Mouse (Mus musculus) kidney, embryonic 15.5 days (tissue): Measurements from ENCODE around the gene Txndc17. TPM values are rescaled to one million over a fixed set of nuclear protein-coding genes. Genes with fewer than 3 reads are reported as not detected.

ENCODE experiments used
- ATAC-seq: fragments of 200-750 bp; cut with Nextera tagmentation; replicated peaks from 2 replicates; pipeline ENCODE4 v1.8.0; 2017; ENCODE audit warnings: moderate TSS enrichment; ENCODE audit not compliant: low FRiP score
- H3K27ac ChIP-seq: fragments of 300-500 bp; sonication (generic); 2 replicates; pipeline ENCODE4 v1.5.1; 2015; ENCODE audit warnings: mild to moderate bottlenecking, inconsistent platforms
- H3K27me3 ChIP-seq: fragments of 300-500 bp; sonication (generic); 2 replicates; pipeline ENCODE4 v1.6.1; 2015; ENCODE audit warnings: inconsistent platforms
- H3K36me3 ChIP-seq: fragments of 300-500 bp; sonication (generic); 2 replicates; pipeline ENCODE4 v1.6.1; 2015; ENCODE audit warnings: inconsistent platforms
- H3K4me1 ChIP-seq: fragments of 300-500 bp; sonication (generic); 2 replicates; pipeline ENCODE4 v1.6.1; 2015; ENCODE audit warnings: inconsistent platforms
- H3K4me2 ChIP-seq: fragments of 300-500 bp; sonication (generic); 2 replicates; pipeline ENCODE4 v1.6.1; 2015; ENCODE audit warnings: moderate library complexity, mild to moderate bottlenecking, inconsistent platforms
- H3K4me3 ChIP-seq: fragments of 300-500 bp; sonication (generic); replicated peaks from 2 replicates; pipeline ENCODE4 v1.5.1; 2015; ENCODE audit warnings: mild to moderate bottlenecking, inconsistent platforms
- H3K9ac ChIP-seq: fragments of 300-500 bp; sonication (generic); 2 replicates; pipeline ENCODE4 v1.6.1; 2015; ENCODE audit warnings: mild to moderate bottlenecking, inconsistent platforms
- H3K9me3 ChIP-seq: fragments of 300-500 bp; sonication (generic); replicated peaks from 2 replicates; pipeline ENCODE4 v1.6.1; 2016; ENCODE audit warnings: inconsistent platforms
- WGBS: fragments of 180-500 bp; shearing (Covaris S2); methylation state at CpG from one replicate; pipeline ENCODE4 v1.1.7; 2015; ENCODE audit warnings: mixed read lengths; 5-methylcytosine and 5-hydroxymethylcytosine counted together
- polyA plus RNA-seq: library from polyadenylated mRNA; unstranded; fragments of >200 nt; fragmentation: Nextera tagmentation; extraction: Ambion mirVana; gene quantifications from 2 replicates; pipeline ENCODE4 v1.2.1, GENCODE M21; 2015

Gene Txndc17
- polyA plus RNA-seq, 1 experiment from 2014 or later, result 200 TPM

- no peaks in the 10 kb centered on the region for H3K27me3 ChIP-seq
- no peak overlapping the region for H3K27ac ChIP-seq
- ATAC-seq, result no peak
- H3K4me2 ChIP-seq, result no peak overlapping the region
- H3K4me1 ChIP-seq, result peaks cover 2% of the 10 kb centered on the region; the same call in 1 of the 2 replicates
- no peaks in the 10 kb centered on the region for H3K9me3 ChIP-seq
- H3K36me3 ChIP-seq, result no peaks in the 10 kb centered on the region
- 80% methylated on average over 10 of the region's 10 CpGs for WGBS
- no peak overlapping the region for H3K4me3 ChIP-seq
- H3K9ac ChIP-seq, result no peak overlapping the region
These were observed 18.9 kb downstream of the Txndc17 start for GRCm38 (mm10) chr11:72226020-72226791.

DNA sequence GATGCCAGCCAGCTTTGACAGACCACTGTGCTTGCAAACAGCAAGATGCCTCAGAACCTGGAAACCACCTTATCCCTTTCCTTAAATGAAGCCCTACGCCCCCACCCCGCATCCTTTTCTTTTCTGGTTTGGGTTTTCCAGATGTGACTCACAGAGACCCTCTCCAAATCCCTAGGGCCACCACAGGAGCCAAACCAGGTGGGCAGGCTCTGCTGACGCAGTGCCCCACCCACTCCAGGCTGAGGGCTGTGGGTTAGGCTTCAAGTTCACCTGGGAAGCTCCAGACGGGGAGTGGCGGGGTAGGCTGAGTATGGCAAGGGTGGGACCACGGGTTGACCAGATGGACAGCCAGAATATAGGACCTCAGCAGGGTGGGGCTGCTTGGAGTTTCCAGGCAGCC, 19.6 kb downstream of the Txndc17 start:
- no peak for ATAC-seq
- 83% methylated on average over 6 of the region's 6 CpGs for WGBS

GRCm38 (mm10) chr11:72228513-72228912, 21.2 kb downstream of the Txndc17 start:
- Histone ChIP-seq H3K4me2 (no peak overlapping the region), H3K4me1 (peaks cover 2% of the 10 kb centered on the region; the same call in 1 of the 2 replicates), H3K36me3 (no peaks in the 10 kb centered on the region), H3K9ac (no peak overlapping the region), H3K4me3 (no peak overlapping the region), H3K27me3 (no peaks in the 10 kb centered on the region), H3K9me3 (no peaks in the 10 kb centered on the region), H3K27ac (no peak overlapping the region)
- 93% methylated on average over 4 of the region's 4 CpGs for WGBS
- ATAC-seq, result no peak

More for the DNA sequence above, 19.6 kb downstream of the Txndc17 start:
- Histone ChIP-seq H3K4me2 (no peak overlapping the region), H3K36me3 (no peaks in the 10 kb centered on the region), H3K4me1 (peaks cover 2% of the 10 kb centered on the region; the same call in 1 of the 2 replicates), H3K27me3 (no peaks in the 10 kb centered on the region), H3K9me3 (no peaks in the 10 kb centered on the region), H3K4me3 (no peak overlapping the region), H3K9ac (no peak overlapping the region), H3K27ac (no peak overlapping the region)

- ATAC-seq, result no peak
- Histone ChIP-seq H3K36me3 (no peaks in the 10 kb centered on the region), H3K4me2 (no peak overlapping the region), H3K27ac (no peak overlapping the region), H3K4me3 (no peak overlapping the region), H3K4me1 (no peaks in the 10 kb centered on the region), H3K9ac (no peak overlapping the region), H3K27me3 (no peaks in the 10 kb centered on the region), H3K9me3 (no peaks in the 10 kb centered on the region)
- 82% methylated on average over 7 of the region's 7 CpGs for WGBS
These were observed 24.7 kb downstream of the Txndc17 start for GRCm38 (mm10) chr11:72232068-72232467.

- no peak overlapping the region for H3K9ac ChIP-seq
- 59% methylated on average over 1 of the region's 1 CpGs for WGBS
- no peak for ATAC-seq
- H3K27ac ChIP-seq, result no peak overlapping the region
- H3K9me3 ChIP-seq, result no peaks in the 10 kb centered on the region
- no peaks in the 10 kb centered on the region for H3K36me3 ChIP-seq
- no peak overlapping the region for H3K4me3 ChIP-seq
- H3K4me1 ChIP-seq, result no peaks in the 10 kb centered on the region
- H3K4me2 ChIP-seq, result no peak overlapping the region
- no peaks in the 10 kb centered on the region for H3K27me3 ChIP-seq
These were observed 25.6 kb downstream of the Txndc17 start for GRCm38 (mm10) chr11:72232991-72233390.

GRCm38 (mm10) chr11:72234013-72234412, 26.7 kb downstream of the Txndc17 start:
- 55% methylated on average over 5 of the region's 5 CpGs for WGBS
- Histone ChIP-seq H3K27me3 (no peaks in the 10 kb centered on the region), H3K27ac (no peak overlapping the region), H3K4me3 (no peak overlapping the region), H3K36me3 (no peaks in the 10 kb centered on the region), H3K9ac (no peak overlapping the region), H3K4me1 (no peaks in the 10 kb centered on the region), H3K9me3 (no peaks in the 10 kb centered on the region), H3K4me2 (no peak overlapping the region)
- ATAC-seq, result no peak

DNA sequence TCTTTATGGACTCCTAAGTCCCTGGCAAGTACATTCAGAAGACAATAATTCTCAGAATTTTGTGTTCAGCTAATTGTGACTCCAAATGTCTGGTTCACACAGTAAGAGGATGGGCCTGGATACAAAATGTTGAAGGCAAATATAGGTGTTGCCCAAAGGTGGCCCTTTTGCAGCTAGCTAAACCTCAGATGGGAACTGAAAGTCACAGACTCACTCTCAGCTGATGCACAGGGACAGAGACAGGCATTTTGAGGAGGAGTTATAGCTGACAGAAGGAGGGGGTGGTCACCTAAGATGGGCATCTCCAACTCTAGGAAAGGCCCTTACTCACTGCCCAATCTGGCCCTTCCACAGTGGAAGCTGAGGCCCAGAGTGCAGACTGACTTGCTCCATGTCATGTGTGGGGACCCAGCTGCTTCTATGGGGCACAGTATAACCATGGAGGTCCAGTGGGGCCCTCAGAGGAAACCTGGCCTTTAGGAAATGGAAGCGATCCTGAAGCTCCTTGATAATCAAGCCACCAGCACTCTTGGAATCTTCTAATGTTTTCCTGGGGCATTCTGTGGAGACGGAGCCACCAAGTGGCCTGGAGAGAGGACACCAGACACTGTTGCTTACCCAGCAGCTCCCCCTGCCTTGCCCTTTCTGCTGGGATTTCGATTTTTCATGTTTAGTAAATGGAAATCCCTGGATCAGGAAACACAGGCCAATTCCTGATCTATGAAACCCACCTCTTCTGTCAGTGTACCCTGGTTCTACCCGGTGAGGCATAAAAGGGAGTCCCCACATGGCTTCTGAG, 32.9 kb downstream of the Txndc17 start:
- no peaks in the 10 kb centered on the region for H3K4me1 ChIP-seq
- no peak for ATAC-seq
- H3K4me2 ChIP-seq, result no peak overlapping the region
- H3K4me3 ChIP-seq, result no peak overlapping the region
- no peak overlapping the region for H3K9ac ChIP-seq
- no peaks in the 10 kb centered on the region for H3K9me3 ChIP-seq
- no peak overlapping the region for H3K27ac ChIP-seq
- no peaks in the 10 kb centered on the region for H3K36me3 ChIP-seq
- no peaks in the 10 kb centered on the region for H3K27me3 ChIP-seq
- WGBS, result 66% methylated on average over 4 of the region's 4 CpGs

DNA sequence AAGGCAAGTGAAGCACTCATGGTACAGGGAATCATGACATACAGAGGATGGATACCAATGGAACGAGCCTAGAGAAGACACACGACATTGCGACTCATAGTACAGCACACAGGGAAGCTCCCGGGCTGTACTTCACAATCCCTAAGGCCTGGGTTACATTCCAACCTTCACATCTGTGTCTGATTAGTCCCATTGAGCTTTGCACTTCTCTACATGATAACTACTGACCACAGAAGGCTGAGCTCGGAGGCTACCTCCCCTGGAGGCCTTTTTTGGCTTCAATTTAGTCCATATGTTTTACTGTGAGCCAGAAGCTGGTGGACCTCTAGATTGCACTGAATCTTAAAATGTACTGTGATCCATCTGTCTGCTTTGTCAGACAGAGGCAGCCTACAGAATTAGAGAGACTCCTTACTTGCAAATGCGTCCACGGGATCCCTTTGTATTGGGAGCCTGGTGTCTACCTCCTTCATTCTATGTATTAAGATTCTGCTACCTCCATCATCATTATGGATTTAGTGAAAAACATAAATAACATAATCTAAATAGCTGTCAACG, 37.9 kb downstream of the Txndc17 start:
- 85% methylated on average over 8 of the region's 8 CpGs for WGBS
- Histone ChIP-seq H3K27ac (no peak overlapping the region), H3K9ac (no peak overlapping the region), H3K4me2 (no peak overlapping the region), H3K36me3 (no peaks in the 10 kb centered on the region), H3K4me1 (no peaks in the 10 kb centered on the region), H3K27me3 (peaks cover 7% of the 10 kb centered on the region; the same call in 1 of the 2 replicates), H3K4me3 (no peak overlapping the region), H3K9me3 (no peaks in the 10 kb centered on the region)
- ATAC-seq, result no peak

- 94% methylated on average over 4 of the region's 4 CpGs for WGBS
- Histone ChIP-seq H3K27ac (no peak overlapping the region), H3K9me3 (no peaks in the 10 kb centered on the region), H3K27me3 (peaks cover 2% of the 10 kb centered on the region; the same call in 1 of the 2 replicates), H3K4me1 (no peaks in the 10 kb centered on the region), H3K4me2 (no peak overlapping the region), H3K9ac (no peak overlapping the region), H3K4me3 (no peak overlapping the region), H3K36me3 (no peaks in the 10 kb centered on the region)
- ATAC-seq, result no peak
These were observed 48.3 kb downstream of the Txndc17 start for GRCm38 (mm10) chr11:72255629-72256028.

DNA sequence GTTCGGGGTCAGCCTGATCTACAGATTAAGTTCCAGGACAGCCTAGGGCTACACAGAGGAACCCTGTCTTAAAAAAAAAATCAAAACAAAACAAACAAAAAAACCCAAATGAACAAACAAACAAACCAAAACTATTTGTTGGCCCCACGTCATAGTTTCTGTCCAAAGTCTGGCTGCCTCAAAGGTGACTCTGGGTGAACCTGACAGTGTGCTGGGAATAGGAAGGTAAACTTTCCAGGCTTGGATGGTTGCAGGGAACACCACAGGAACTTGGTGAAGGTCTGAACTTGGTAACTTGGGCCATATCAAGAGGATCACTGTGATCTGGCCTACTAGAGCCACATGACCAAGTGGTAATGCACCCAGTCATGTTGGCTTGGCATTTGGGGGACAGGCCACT, 49.1 kb downstream of the Txndc17 start:
- H3K4me3 ChIP-seq, result no peak overlapping the region
- no peaks in the 10 kb centered on the region for H3K9me3 ChIP-seq
- H3K27ac ChIP-seq, result no peak overlapping the region
- H3K36me3 ChIP-seq, result no peaks in the 10 kb centered on the region
- H3K4me1 ChIP-seq, result no peaks in the 10 kb centered on the region
- ATAC-seq, result no peak
- no peak overlapping the region for H3K9ac ChIP-seq
- no peaks in the 10 kb centered on the region for H3K27me3 ChIP-seq
- 84% methylated on average over 2 of the region's 2 CpGs for WGBS
- H3K4me2 ChIP-seq, result no peak overlapping the region
